Mouse (Mus musculus): Measurements from ENCODE around the gene Lcn3.

GRCm38 (mm10) chr2:25811711-25812110 lies 46.3 kb downstream of the Lcn3 start:
- TF ChIP-seq CTCF (conservative IDR thresholded peaks at IDR 0.05; ENCODE audit: insufficient read depth, insufficient read length, low read depth, low read length) (no peak), POLR2A (IDR thresholded peaks at IDR 0.05; ENCODE audit: low read depth, low read length) (no peak)

All from kidney, adult 2 months (tissue).